Mouse (Mus musculus) left cerebral cortex, postnatal 14 days (tissue): ENCODE data around the gene Rgs6. TPM values are rescaled to one million over a fixed set of nuclear protein-coding genes. Genes with fewer than 3 reads are reported as not detected.

Experiments
- DNase-seq, 2 experiments: peaks; one replicate each; pipeline ENCODE4 v3.0.0; 2021 to 2022; ENCODE audit warnings: low spot score in 2 of 2, mixed read lengths in 1 of 2
- intact Hi-C: fragments of 180-260 bp; cut with DNase I; formaldehyde crosslinking; loops from one replicate; pipeline ENCODE4 v1.15.1; 2025
- total RNA-seq, 2 experiments: library from RNA; stranded (reverse); gene quantifications; 2 replicates each; pipeline ENCODE4 v1.2.3; 2021

Gene Rgs6
- total RNA-seq, 2 experiments from 2014 or later: 83.3 to 119 TPM

DNA sequence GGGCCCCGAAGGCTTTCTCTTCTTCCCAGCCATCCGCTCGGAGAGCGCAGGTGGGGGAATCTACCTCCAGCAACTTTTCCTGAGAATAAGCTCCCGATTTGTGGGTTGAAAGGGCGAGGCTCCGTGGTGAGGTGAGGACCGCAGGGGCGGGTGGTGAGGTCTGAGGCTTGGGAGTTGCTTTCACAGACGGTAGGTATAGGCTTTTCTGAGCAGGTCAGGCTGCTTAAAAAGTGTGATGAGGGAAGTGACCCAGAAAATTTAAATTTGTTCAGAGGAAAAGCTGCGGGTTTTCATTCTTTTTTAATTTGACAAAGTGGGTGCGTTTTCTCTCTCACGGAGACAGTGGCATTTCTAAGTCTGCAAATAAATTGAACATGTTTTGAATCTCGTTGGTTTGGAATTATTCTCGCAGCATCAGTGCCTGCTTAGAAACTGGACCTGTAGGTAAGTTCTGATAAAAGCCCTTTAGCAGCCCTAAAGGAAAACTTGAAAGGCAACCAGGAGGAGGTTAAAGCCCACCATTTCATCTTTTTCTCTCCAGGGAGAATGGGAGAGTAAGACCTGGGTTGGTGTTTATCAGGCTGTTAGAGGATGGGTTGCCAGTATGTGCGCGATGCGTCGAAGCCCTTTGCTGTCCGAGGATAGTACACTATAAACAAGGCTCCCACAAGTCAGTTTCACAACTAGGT lies 29.7 kb downstream of the Rgs6 start:
- intact Hi-C loops: loop anchor here (10.0 kb wide), 2 partner anchors 327 to 397 kb away; no protein-coding TSS in a partner anchor
- DNase-seq: no peak

- intact Hi-C loops: no loop called here
Measured at GRCm38 (mm10) chr12:82640441-82640840, 52.3 kb downstream of the Rgs6 start.

DNA sequence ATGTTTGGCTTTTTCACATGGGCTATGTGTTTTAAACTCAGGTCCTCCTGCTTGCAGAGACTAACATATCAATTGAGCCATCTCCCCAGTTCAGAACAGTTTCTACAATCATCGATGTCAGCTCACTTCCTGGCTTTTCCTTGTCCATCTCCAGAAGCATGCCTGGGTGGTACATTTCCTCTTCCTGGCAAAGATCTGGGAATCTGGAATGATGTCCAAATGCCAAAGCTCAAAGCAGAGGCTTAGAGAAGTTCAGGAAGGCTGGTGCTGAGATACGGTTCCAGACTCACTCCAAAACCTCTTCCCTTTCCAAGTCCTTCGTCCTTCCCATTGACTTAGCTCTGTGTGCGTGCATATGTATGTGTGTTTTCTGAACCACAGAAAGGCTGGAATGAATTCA lies 59.8 kb downstream of the Rgs6 start:
- no peak for DNase-seq
- intact Hi-C loops: no loop called here

More at GRCm38 (mm10) chr12:82640441-82640840, 52.3 kb downstream of the Rgs6 start:
- no peak for DNase-seq

- intact Hi-C loops: no loop called here
- DNase-seq: peak in 1 of 2 experiments; percentile 52
Measured at GRCm38 (mm10) chr12:82649991-82650390, 61.9 kb downstream of the Rgs6 start.

DNA sequence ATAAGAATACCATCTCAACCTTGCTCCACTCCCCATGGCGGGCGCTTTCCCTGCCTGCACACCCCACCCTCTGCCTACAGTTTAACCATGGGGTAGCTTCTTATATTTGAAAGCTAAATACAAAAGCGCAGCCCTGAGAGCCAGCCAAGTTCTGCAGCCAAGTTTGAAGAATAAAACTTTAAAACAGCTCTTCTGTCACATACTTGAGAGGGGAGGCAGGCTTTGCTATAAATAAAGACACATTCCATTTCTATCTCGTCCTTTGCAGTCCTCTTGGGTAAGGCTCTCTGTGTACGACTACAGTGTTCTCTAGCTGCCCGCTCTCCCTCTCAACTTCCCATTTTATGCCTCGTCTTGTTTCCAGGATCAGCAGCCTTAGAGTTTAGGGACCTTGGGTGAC lies 76.5 kb downstream of the Rgs6 start:
- peak; percentile 72 to 77 for DNase-seq
- intact Hi-C loops: no loop called here

- DNase-seq: peak in 1 of 2 experiments; percentile 51
- intact Hi-C loops: no loop called here
Measured at GRCm38 (mm10) chr12:82667441-82667840, 79.3 kb downstream of the Rgs6 start.

DNA sequence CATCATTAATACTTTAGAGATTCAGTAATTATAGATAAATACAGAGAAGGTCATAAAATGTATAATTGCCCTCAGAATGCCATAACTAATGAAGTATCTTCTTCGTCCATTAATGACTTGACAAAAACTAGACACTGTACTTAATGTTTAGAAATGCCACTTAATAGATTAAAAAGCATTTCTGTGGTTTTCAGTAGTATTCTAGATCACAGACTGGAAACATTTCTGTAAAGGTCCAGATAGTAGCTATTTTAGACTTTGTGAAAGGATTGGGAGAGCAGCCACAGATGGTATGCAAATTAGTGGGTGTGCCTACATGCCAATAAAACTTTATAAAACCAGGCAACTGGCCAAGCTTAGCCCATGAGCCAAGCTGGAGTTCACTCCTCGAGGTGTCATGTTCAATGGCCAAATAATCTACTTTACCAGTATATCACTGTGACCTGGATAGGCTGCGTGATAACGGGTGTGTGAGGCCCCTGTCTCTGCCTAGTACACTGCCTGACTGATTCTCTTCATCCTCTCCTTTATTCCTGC lies 82.2 kb downstream of the Rgs6 start:
- DNase-seq: peak in 1 of 2 experiments; percentile 30
- intact Hi-C loops: no loop called here

- intact Hi-C loops: no loop called here
- no peak for DNase-seq
Measured at GRCm38 (mm10) chr12:82671591-82671990, 83.5 kb downstream of the Rgs6 start.

GRCm38 (mm10) chr12:82675137-82675536 lies 87.0 kb downstream of the Rgs6 start:
- no peak for DNase-seq
- intact Hi-C loops: no loop called here

GRCm38 (mm10) chr12:82687015-82687414 lies 98.9 kb downstream of the Rgs6 start:
- no peak for DNase-seq
- intact Hi-C loops: no loop called here

- no peak for DNase-seq
- intact Hi-C loops: no loop called here
Measured at GRCm38 (mm10) chr12:82698886-82699527, 110.9 kb downstream of the Rgs6 start.

- DNase-seq: no peak
- intact Hi-C loops: no loop called here
Measured at GRCm38 (mm10) chr12:82699528-82699905, 111.4 kb downstream of the Rgs6 start.

DNA sequence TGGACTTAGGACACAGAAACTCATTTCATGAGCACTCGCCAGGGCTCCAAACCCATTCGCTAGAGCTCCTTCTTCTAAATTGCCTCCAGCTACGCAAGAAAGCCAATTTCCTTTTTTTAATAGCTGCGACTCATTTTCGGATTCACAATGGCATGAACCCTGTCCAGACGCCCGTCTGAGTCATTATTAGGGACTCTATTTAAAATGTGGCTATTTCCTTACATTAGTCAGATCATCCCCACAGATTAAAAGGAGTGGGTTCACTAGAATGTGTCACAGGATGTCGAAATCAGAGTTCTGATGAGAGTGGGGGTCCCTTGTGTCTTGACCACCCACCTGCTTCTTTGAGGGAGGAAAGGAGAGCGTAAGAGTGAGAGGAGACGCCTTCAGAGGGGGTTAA lies 112.1 kb downstream of the Rgs6 start:
- intact Hi-C loops: no loop called here
- no peak for DNase-seq

- intact Hi-C loops: no loop called here
- DNase-seq: no peak
Measured at GRCm38 (mm10) chr12:82700840-82701239, 112.7 kb downstream of the Rgs6 start.

GRCm38 (mm10) chr12:82701359-82701758 lies 113.3 kb downstream of the Rgs6 start:
- no peak for DNase-seq
- intact Hi-C loops: no loop called here

GRCm38 (mm10) chr12:82710376-82710775 lies 122.3 kb downstream of the Rgs6 start:
- intact Hi-C loops: no loop called here
- no peak for DNase-seq

- intact Hi-C loops: no loop called here
- no peak for DNase-seq
Measured at GRCm38 (mm10) chr12:82714284-82714683, 126.2 kb downstream of the Rgs6 start.

DNA sequence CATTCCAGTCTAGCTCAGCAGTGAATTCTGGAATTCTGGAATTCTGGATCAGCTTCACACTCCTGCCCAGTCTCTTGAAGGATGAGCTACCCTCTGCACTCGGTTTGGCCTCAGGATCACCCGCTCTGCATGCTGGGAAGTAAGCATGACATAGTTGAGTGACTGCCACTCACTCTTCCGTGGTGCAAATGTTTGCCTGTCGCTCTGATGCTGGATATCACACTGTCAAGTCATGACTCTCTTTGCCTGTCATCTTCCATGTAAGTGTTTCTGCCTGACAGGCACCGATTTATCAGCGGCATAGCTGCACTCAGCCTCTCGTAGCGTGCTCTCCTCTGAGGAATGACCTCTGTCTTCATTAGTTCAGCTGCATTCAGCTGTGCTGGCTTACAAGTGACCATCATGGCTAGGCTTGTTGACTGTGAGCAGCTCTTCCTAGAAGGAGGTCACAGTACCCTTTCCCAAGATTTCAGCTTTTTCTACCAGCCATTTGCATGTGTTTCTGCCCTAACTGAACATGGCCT lies 135.0 kb downstream of the Rgs6 start:
- no peak for DNase-seq
- intact Hi-C loops: no loop called here

- intact Hi-C loops: no loop called here
- peak in 1 of 2 experiments; percentile 32 for DNase-seq
Measured at GRCm38 (mm10) chr12:82726255-82726654, 138.2 kb downstream of the Rgs6 start.

DNA sequence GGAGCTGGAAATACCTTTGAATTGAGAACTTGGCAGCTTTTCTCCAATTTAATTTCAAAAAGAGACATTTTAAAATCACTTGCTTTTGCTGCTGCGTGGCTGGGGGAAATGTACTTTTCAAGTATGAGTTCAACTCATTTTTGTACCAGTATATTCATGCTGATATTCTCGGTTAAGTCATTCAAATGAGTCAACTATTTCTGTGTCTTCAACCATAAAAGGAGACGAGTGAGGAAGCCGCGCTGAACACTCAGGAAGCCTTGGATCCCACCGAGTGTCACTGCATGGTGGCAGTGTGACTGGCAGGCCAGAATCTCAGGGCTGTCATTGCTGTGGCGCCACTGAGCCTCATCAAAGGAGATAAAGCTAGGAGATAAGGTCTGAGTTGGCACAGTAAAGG lies 143.5 kb downstream of the Rgs6 start:
- intact Hi-C loops: no loop called here
- DNase-seq: peak; percentile 38 to 40

DNA sequence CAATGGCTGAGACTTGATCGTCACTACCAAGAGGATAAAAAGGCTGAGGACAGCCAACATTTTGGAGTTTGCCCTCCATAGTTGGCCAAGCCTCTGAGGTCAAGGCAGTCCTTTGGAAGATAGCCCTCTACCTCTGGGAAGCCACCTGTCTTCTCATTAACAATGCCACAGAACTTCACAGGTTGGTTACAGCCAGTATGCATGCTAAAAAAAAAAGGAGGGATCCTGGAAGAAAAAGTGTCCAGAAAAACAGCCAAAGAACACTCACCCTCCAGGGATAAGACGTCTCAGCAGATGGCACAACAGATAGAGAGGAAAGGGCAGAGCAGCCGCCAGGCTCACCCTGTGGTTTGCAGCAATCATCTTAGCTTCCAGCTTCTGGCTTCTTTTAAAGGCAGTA lies 154.9 kb downstream of the Rgs6 start:
- intact Hi-C loops: no loop called here
- DNase-seq: no peak
